Mouse (Mus musculus): Measurements from ENCODE around the gene Chrna5.

Gene Chrna5

GRCm38 (mm10) chr9:55016926-55017325 is 36.2 kb downstream of the Chrna5 start:
- DNase-seq (ENCODE audit: extremely low read depth, low read depth, low spot score), result no peak

- DNase-seq (ENCODE audit: extremely low read depth, low read depth, low spot score), result no peak
Observed at GRCm38 (mm10) chr9:55023326-55023725, 42.6 kb downstream of the Chrna5 start.

- no peak for DNase-seq (ENCODE audit: extremely low read depth, low read depth, low spot score)
Observed at GRCm38 (mm10) chr9:55023902-55024583, 43.4 kb downstream of the Chrna5 start.

- DNase-seq (ENCODE audit: extremely low read depth, low read depth, low spot score), result no peak
Observed at GRCm38 (mm10) chr9:55025534-55026274, 45.0 kb downstream of the Chrna5 start.

GRCm38 (mm10) chr9:55026275-55026663 is 45.6 kb downstream of the Chrna5 start, which contains the start of gene Chrna3:
Chrna3 (minus strand) TSS chr9:55026562.
- no peak for DNase-seq (ENCODE audit: extremely low read depth, low read depth, low spot score)

- no peak for DNase-seq (ENCODE audit: extremely low read depth, low read depth, low spot score)
Observed at GRCm38 (mm10) chr9:55031435-55032167, 50.9 kb downstream of the Chrna5 start.

- DNase-seq (ENCODE audit: extremely low read depth, low read depth, low spot score), result no peak
Observed at GRCm38 (mm10) chr9:55038948-55039347, 58.3 kb downstream of the Chrna5 start.

- no peak for DNase-seq (ENCODE audit: extremely low read depth, low read depth, low spot score)
Observed at GRCm38 (mm10) chr9:55039983-55040382, 59.3 kb downstream of the Chrna5 start.

GRCm38 (mm10) chr9:55041389-55041788 is 60.7 kb downstream of the Chrna5 start:
- no peak for DNase-seq (ENCODE audit: extremely low read depth, low read depth, low spot score)

- DNase-seq (ENCODE audit: extremely low read depth, low read depth, low spot score), result no peak
Observed at GRCm38 (mm10) chr9:55043688-55044087, 63.0 kb downstream of the Chrna5 start.

- no peak for DNase-seq (ENCODE audit: extremely low read depth, low read depth, low spot score)
Observed at GRCm38 (mm10) chr9:55045001-55045400, 64.3 kb downstream of the Chrna5 start.

- DNase-seq (ENCODE audit: extremely low read depth, low read depth, low spot score), result no peak
Observed at GRCm38 (mm10) chr9:55046764-55047163, 66.1 kb downstream of the Chrna5 start.

- no peak for DNase-seq (ENCODE audit: extremely low read depth, low read depth, low spot score)
Observed at GRCm38 (mm10) chr9:55048211-55048880, 67.7 kb downstream of the Chrna5 start, which contains the start of gene Chrnb4. Chrnb4 (minus strand) TSS chr9:55048779.

GRCm38 (mm10) chr9:55055386-55055930 is 74.8 kb downstream of the Chrna5 start:
- no peak for DNase-seq (ENCODE audit: extremely low read depth, low read depth, low spot score)

Data from fat pad, adult 2 months (tissue).